Mouse (Mus musculus): ENCODE measurements around the gene Rtn4rl2.

The Rtn4rl2 gene

GRCm38 (mm10) chr2:84885084-84886055 is 1.1 kb downstream of the Rtn4rl2 start:
- no peak for DNase-seq (ENCODE audit: low spot score)

GRCm38 (mm10) chr2:84884611-84885010 is 1.9 kb downstream of the Rtn4rl2 start:
- DNase-seq (ENCODE audit: low spot score), result no peak

- DNase-seq (ENCODE audit: low spot score), result no peak
These were observed 2.6 kb downstream of the Rtn4rl2 start for GRCm38 (mm10) chr2:84883942-84884341.

GRCm38 (mm10) chr2:84883530-84883929 is 3.0 kb downstream of the Rtn4rl2 start:
- no peak for DNase-seq (ENCODE audit: low spot score)

GRCm38 (mm10) chr2:84883084-84883483 is 3.4 kb downstream of the Rtn4rl2 start:
- no peak for DNase-seq (ENCODE audit: low spot score)

GRCm38 (mm10) chr2:84882606-84883005 is 3.9 kb downstream of the Rtn4rl2 start:
- DNase-seq (ENCODE audit: low spot score), result no peak

- no peak for DNase-seq (ENCODE audit: low spot score)
These were observed 5.9 kb downstream of the Rtn4rl2 start for GRCm38 (mm10) chr2:84880590-84880989.

GRCm38 (mm10) chr2:84875842-84876241 is 10.7 kb downstream of the Rtn4rl2 start:
- DNase-seq (ENCODE audit: low spot score), result no peak

GRCm38 (mm10) chr2:84872105-84872716 is 14.3 kb downstream of the Rtn4rl2 start:
- DNase-seq (ENCODE audit: low spot score), result no peak

- DNase-seq (ENCODE audit: low spot score), result no peak
These were observed 15.8 kb downstream of the Rtn4rl2 start for GRCm38 (mm10) chr2:84870623-84871160.

GRCm38 (mm10) chr2:84868977-84869376 is 17.5 kb downstream of the Rtn4rl2 start:
- DNase-seq (ENCODE audit: low spot score), result no peak

- no peak for DNase-seq (ENCODE audit: low spot score)
These were observed 18.0 kb downstream of the Rtn4rl2 start for GRCm38 (mm10) chr2:84868521-84868943.

GRCm38 (mm10) chr2:84865616-84866571 is 20.6 kb downstream of the Rtn4rl2 start:
- DNase-seq (ENCODE audit: low spot score), result no peak

- DNase-seq (ENCODE audit: low spot score), result no peak
These were observed 24.3 kb downstream of the Rtn4rl2 start for GRCm38 (mm10) chr2:84862231-84862630.

- no peak for DNase-seq (ENCODE audit: low spot score)
These were observed 25.1 kb downstream of the Rtn4rl2 start for GRCm38 (mm10) chr2:84861430-84861829.

GRCm38 (mm10) chr2:84859991-84860780 is 26.3 kb downstream of the Rtn4rl2 start:
- DNase-seq (ENCODE audit: low spot score), result no peak

GRCm38 (mm10) chr2:84858551-84858950 is 28.0 kb downstream of the Rtn4rl2 start:
- no peak for DNase-seq (ENCODE audit: low spot score)

- DNase-seq (ENCODE audit: low spot score), result no peak
These were observed 30.8 kb downstream of the Rtn4rl2 start for GRCm38 (mm10) chr2:84855732-84856131.

- peak; percentile 54 for DNase-seq (ENCODE audit: low spot score)
These were observed 35.1 kb downstream of the Rtn4rl2 start for GRCm38 (mm10) chr2:84851130-84852040.
